Comparison of ENCODE assay signal across 21 mouse cellular contexts in the genomic region with DNA sequence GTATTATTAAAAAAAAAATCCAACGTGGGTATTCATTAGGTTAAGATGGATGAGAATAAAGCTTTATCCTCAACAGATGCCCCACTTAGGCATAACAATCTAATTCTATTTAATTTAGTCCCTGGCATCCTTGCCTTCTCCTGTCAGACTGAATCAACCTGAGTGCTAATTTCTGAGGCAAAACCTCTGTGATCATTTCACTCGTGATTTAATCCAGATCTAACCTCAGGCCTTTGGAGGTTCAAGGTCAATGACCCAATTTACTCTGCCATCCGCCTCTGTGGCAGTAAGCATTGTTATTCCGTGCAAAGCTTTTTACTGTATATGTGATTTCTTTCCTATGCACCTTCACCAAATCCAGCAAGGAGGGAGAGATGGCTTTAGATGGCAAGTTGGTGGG.
DNase-seq lines count a peak whose midpoint lies in the region; ATAC-seq and TF ChIP-seq lines count a peak whose summit lies in the region.
"Had no signal": no experiment of that assay in that cellular context is flagged by ENCODE, and none has a peak within 500 bp of the region (broad histone marks: within the 10 kb centered on the region; RNA-seq: fewer than 3 reads in every experiment).

No protein-coding gene starts in this region.

- H3K4me1 ChIP-seq in midbrain, postnatal 0 days (ENCODE audit: insufficient read depth, low read length): no peaks in the 10 kb centered on the region
- H3K4me1 ChIP-seq in midbrain, embryonic 10.5 days: no peaks in the 10 kb centered on the region; the same call in 1 of the 2 replicates
- H3K4me1 ChIP-seq: embryonic facial prominence, embryonic 13.5 days had no signal

- H3K27ac ChIP-seq in midbrain, postnatal 0 days (ENCODE audit: low read depth, low read length): no peak overlapping the region
- H3K27ac ChIP-seq in midbrain, embryonic 10.5 days (replicated peaks): no peak overlapping the region
- H3K27ac ChIP-seq: embryonic facial prominence, embryonic 13.5 days; forebrain, embryonic 12.5 days; heart, embryonic 10.5 days had no signal

- H3K9ac ChIP-seq in midbrain, postnatal 0 days (replicated peaks; ENCODE audit: low read length, poor library complexity, severe bottlenecking): no peak overlapping the region
- H3K9ac ChIP-seq: embryonic facial prominence, embryonic 13.5 days; forebrain, embryonic 12.5 days had no signal

- no peaks in the 10 kb centered on the region for H3K36me3 ChIP-seq in midbrain, postnatal 0 days (ENCODE audit: insufficient read depth, low read length)
- no peaks in the 10 kb centered on the region for H3K36me3 ChIP-seq in midbrain, embryonic 10.5 days
- H3K36me3 ChIP-seq: embryonic facial prominence, embryonic 13.5 days; forebrain, embryonic 12.5 days; heart, embryonic 10.5 days had no signal

- DNase-seq in embryo, embryonic 10.5 days (ENCODE audit: low spot score): peak; percentile 44
- DNase-seq in embryo, embryonic 11 days: no peak
- peak; percentile 26 for DNase-seq in midbrain, postnatal 0 days (ENCODE audit: low spot score)
- no peak for DNase-seq in midbrain, embryonic 10.5 days (ENCODE audit: low spot score)
- DNase-seq in retina, adult 2 months (ENCODE audit: low read depth, low spot score): peak; percentile 13
- DNase-seq in urinary bladder, adult 18-20 months (ENCODE audit: low spot score in 2 of 2): no peak
- DNase-seq in neural tube, embryonic 10.5 days (ENCODE audit: extremely low spot score, low spot score): no peak
- DNase-seq: adrenal gland, adult 2 months; adrenal gland, postnatal 25 days; cerebellum, adult 18-20 months; cerebellum, adult 9-11 months; gastrocnemius, postnatal 10 days; heart, adult 18-20 months; heart, postnatal 10 days; heart, postnatal 4 days had no signal

- WGBS in midbrain, postnatal 0 days: 41% methylated on average over 4 of the region's 4 CpGs
- WGBS in midbrain, embryonic 10.5 days: 54% methylated on average over 4 of the region's 4 CpGs

- no peak for ATAC-seq in midbrain, postnatal 0 days (ENCODE audit: low FRiP score)
- ATAC-seq: forebrain, embryonic 16.5 days; intestine, embryonic 16.5 days had no signal

- H3K27me3 ChIP-seq in midbrain, postnatal 0 days (ENCODE audit: insufficient read depth, low read length): no peaks in the 10 kb centered on the region
- H3K27me3 ChIP-seq in midbrain, embryonic 10.5 days (ENCODE audit: low read depth, poor library complexity, severe bottlenecking): no peaks in the 10 kb centered on the region
- H3K27me3 ChIP-seq: CH12.LX; embryonic facial prominence, embryonic 13.5 days; forebrain, embryonic 12.5 days had no signal

- H3K9me3 ChIP-seq in midbrain, postnatal 0 days (ENCODE audit: low read length): no peaks in the 10 kb centered on the region
- H3K9me3 ChIP-seq in midbrain, embryonic 10.5 days (replicated peaks): no peaks in the 10 kb centered on the region
- H3K9me3 ChIP-seq: embryonic facial prominence, embryonic 13.5 days; forebrain, embryonic 12.5 days; heart, embryonic 10.5 days had no signal

- no peak overlapping the region for H3K4me3 ChIP-seq in midbrain, postnatal 0 days (ENCODE audit: low read depth, low read length)
- no peak overlapping the region for H3K4me3 ChIP-seq in midbrain, embryonic 10.5 days
- H3K4me3 ChIP-seq: embryonic facial prominence, embryonic 13.5 days; forebrain, embryonic 12.5 days; heart, embryonic 10.5 days had no signal

- no peak for TF ChIP-seq CTCF in midbrain, postnatal 0 days (IDR thresholded peaks at IDR 0.05)

- no peak overlapping the region for H3K4me2 ChIP-seq in midbrain, postnatal 0 days (ENCODE audit: low read depth, low read length, poor library complexity, severe bottlenecking)
- H3K4me2 ChIP-seq: embryonic facial prominence, embryonic 13.5 days; forebrain, embryonic 12.5 days had no signal

Comparison
In these comparisons a context has a peak if more than half of its experiments do, and no peak if none do; other contexts are left out.
1. DNase-seq: peak in embryo, embryonic 10.5 days (single experiment), midbrain, postnatal 0 days (single experiment) and retina, adult 2 months (single experiment); none in embryo, embryonic 11 days (single experiment), midbrain, embryonic 10.5 days (single experiment), urinary bladder, adult 18-20 months (0 of 2) and neural tube, embryonic 10.5 days (single experiment).